Mouse (Mus musculus) cerebellum, postnatal 25 days (tissue): ENCODE measurements around the gene Slc2a3.
"Not testable (repeated sequence)": the region's sequence is repeated elsewhere in the genome, so short reads cannot be mapped to it uniquely, and the experiment has no call there.

Source experiments
- DNase-seq, 2 experiments: peaks; one replicate each; pipeline ENCODE4 v3.0.0; 2021; ENCODE audit warnings: mixed read lengths in 2 of 2

The Slc2a3 gene

GRCm38 (mm10) chr6:122703706-122704105 lies 97.7 kb downstream of the Slc2a3 start:
- no peak for DNase-seq

GRCm38 (mm10) chr6:122703251-122703650 lies 98.2 kb downstream of the Slc2a3 start:
- no peak for DNase-seq

GRCm38 (mm10) chr6:122702480-122703124 lies 98.8 kb downstream of the Slc2a3 start:
- DNase-seq = peak; percentile 17 to 43

DNA sequence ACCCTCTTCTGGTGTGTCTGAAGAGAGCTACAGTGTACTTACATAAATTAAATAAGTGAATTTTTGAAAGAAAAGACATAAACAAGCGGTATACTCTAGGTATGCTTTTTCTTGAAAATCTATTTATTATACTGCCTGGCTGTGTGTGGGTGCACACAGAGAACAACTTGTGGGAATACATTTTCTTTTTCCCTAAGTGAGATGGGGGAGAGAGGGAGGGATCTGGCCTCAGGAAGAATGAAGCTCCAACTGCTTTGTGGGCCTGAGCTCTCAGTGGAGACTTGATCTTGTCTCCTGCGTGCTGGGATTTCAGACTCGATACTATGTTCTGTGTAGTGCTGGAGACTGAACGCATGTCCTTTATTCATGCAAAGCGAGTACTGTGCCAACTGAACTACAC lies 99.6 kb downstream of the Slc2a3 start:
- no peak for DNase-seq

DNA sequence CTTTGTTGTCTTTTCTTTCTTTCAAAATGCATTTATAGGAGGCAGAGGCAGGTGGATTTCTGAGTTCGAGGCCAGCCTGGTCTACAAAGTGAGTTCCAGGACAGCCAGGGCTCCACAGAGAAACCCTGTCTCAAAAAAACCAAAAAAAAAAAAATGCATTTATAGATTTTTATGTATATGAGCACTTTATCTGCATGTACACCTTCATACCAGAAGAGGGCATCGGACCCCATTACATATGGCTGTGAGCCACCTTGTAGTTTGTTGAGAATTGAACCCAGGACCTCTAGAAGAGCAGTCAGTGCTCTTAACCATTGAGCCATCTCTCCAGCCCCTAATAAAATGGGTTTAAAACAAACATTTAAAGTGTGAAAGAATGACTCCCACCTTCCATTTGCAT lies 101.8 kb downstream of the Slc2a3 start:
- DNase-seq = not testable (repeated sequence)

DNA sequence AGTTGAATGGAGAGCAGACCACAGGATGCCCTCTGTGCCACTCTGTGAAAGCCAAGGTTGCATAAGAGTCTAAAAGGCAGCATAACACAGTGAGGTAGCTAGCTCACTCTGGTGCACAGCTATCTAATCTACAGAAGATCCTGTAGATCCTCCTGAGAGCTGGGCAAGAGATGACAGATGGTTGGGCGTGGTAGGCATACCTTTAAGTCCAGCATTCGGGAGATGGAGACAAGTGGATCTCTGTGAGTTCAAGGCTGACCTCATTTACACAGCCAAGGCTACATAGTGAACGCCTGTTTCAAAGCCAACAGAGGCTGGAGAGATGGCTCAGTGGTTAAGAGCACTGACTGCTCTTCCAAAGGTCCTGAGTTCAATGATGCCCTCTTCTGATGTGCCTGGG lies 106.0 kb downstream of the Slc2a3 start:
- no peak for DNase-seq

GRCm38 (mm10) chr6:122690082-122690481 lies 111.4 kb downstream of the Slc2a3 start:
- no peak for DNase-seq

DNA sequence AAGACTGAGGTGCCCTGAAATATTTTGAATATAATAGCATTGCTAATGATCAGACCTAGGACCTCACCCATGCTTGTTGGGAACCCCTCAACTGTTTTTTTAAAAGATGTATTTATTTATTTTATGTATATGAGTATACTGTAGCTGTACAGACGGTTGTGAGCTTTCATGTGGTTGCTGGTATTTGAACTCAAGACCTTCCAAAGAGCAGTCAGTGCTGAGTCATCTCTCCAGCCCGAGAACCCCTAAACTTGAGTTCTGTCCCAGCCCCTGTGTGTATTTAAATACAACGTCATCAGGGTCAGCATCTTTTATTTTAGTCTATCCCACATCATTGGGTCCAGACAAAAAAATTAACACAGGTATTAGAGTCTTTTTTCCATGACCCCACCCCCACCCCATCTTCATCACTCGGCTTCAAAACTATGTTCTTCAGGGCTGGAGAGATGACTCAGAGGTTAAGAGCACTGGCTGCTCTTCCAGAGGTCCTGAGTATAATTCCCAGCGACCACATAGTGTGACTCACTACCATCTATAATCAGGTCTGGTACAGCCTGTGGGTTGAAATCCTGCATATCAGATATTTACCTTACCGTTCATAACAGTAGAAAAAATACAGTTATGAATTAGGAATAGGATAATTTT lies 111.9 kb downstream of the Slc2a3 start:
- no peak for DNase-seq

GRCm38 (mm10) chr6:122686709-122687108 lies 114.7 kb downstream of the Slc2a3 start:
- DNase-seq = no peak

DNA sequence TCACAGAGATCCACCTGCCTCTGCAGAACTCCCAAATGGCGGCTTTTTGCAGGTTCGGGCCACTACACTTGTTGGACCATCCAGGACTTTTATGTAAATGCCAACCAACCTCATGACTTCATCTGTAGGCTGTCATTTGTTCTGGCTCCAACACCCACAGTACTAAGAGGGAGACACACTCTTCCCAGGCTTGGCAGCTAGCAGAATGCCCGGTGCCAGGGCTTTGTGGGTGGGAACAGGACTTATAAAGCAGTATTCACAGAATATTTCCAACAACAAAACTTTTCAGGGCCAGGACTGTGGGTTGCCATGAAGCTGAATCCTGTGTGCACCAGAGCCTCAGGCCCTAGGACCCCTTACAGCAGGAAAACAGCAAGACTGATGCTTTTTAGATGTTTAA lies 118.8 kb downstream of the Slc2a3 start:
- DNase-seq = no peak
